10 mouse cellular contexts compared by ENCODE assay signal in the genomic region with DNA sequence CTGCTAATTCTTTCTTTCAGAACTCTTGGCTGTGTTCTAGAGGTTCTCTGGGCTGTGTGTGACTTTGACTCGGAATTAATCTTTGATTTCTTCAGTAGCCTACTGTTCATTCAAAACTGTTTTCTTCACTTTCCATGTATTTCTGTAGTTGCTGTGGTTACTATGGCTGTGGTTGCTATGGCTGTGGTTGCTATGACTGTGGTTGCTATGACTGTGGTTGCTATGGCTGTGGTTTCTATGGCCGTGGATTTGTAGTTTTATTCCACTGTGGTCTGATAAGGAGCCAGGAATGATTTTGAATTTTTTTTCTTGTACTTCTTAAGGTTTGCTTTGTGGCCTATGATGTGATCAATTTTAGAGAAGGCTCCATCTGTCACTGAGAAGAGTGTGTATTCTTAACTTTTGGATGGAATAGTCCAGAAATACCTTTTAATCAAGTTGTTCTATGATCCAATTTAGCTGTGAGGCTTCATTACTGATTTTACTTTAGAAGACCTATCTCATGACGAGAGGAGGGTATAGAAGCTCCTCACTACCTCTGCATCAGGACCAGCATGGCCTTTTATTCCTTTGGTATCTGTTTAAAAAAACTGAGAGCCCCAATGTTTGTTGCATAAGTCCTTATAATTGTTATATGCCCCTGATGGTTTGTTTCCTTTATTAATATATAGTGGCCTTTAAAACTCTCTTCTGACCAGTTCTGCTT. TPM values are rescaled to one million over a fixed set of nuclear protein-coding genes. Genes with fewer than 3 reads are reported as not detected.
DNase-seq lines count a peak whose midpoint lies in the region; ATAC-seq and TF ChIP-seq lines count a peak whose summit lies in the region.
"Had no signal": no experiment of that assay in that cellular context is flagged by ENCODE, and none has a peak within 500 bp of the region (broad histone marks: within the 10 kb centered on the region; RNA-seq: fewer than 3 reads in every experiment).

No protein-coding gene starts in this region.

- H3K27ac ChIP-seq in embryonic facial prominence, embryonic 10.5 days (replicated peaks) = no peak overlapping the region
- peak overlapping the region; percentile 63 for H3K27ac ChIP-seq in hindbrain, embryonic 15.5 days (replicated peaks)
- H3K27ac ChIP-seq in midbrain, embryonic 12.5 days (replicated peaks) = peak overlapping the region; percentile 46; the same call in 1 of the 2 replicates
- no peak overlapping the region for H3K27ac ChIP-seq in intestine, postnatal 0 days (ENCODE audit: low read depth, low read length)
- H3K27ac ChIP-seq: heart, embryonic 15.5 days; liver, embryonic 15.5 days had no signal

- TF ChIP-seq CTCF in intestine, postnatal 0 days (IDR thresholded peaks at IDR 0.05; ENCODE audit: low read depth) = no peak

- no peaks in the 10 kb centered on the region for H3K9me3 ChIP-seq in embryonic facial prominence, embryonic 10.5 days
- no peaks in the 10 kb centered on the region for H3K9me3 ChIP-seq in hindbrain, embryonic 15.5 days
- no peaks in the 10 kb centered on the region for H3K9me3 ChIP-seq in midbrain, embryonic 12.5 days
- H3K9me3 ChIP-seq in intestine, postnatal 0 days (ENCODE audit: control insufficient read depth) = no peaks in the 10 kb centered on the region
- H3K9me3 ChIP-seq: heart, embryonic 15.5 days; liver, embryonic 15.5 days had no signal

- WGBS in embryonic facial prominence, embryonic 10.5 days = 62% methylated on average over 3 of the region's 3 CpGs
- 21% methylated on average over 3 of the region's 3 CpGs for WGBS in hindbrain, embryonic 15.5 days
- 28% methylated on average over 3 of the region's 3 CpGs for WGBS in midbrain, embryonic 12.5 days
- 45% methylated on average over 3 of the region's 3 CpGs for WGBS in intestine, postnatal 0 days

- H3K4me3 ChIP-seq in embryonic facial prominence, embryonic 10.5 days = no peak overlapping the region
- H3K4me3 ChIP-seq in hindbrain, embryonic 15.5 days = no peak overlapping the region
- no peak overlapping the region for H3K4me3 ChIP-seq in midbrain, embryonic 12.5 days
- H3K4me3 ChIP-seq in intestine, postnatal 0 days (ENCODE audit: low read depth, low read length) = no peak overlapping the region
- H3K4me3 ChIP-seq: heart, embryonic 15.5 days; liver, embryonic 15.5 days had no signal

- 0 out of 2 replicates have a peak overlapping the region, but pooled peaks have one; percentile 13 for H3K4me2 ChIP-seq in hindbrain, embryonic 15.5 days
- H3K4me2 ChIP-seq in midbrain, embryonic 12.5 days (replicated peaks) = no peak overlapping the region
- H3K4me2 ChIP-seq in intestine, postnatal 0 days (replicated peaks; ENCODE audit: low read depth) = no peak overlapping the region
- H3K4me2 ChIP-seq: heart, embryonic 15.5 days; liver, embryonic 15.5 days had no signal

- peak; percentile 94 for ATAC-seq in hindbrain, embryonic 15.5 days (ENCODE audit: low FRiP score, low read depth)
- ATAC-seq in midbrain, embryonic 12.5 days (ENCODE audit: low FRiP score, low read depth) = peak; percentile 79
- no peak for ATAC-seq in intestine, postnatal 0 days

- peak; percentile 41 for DNase-seq in CD4-positive helper T cell, adult 2 months (ENCODE audit: low read depth, low spot score)
- DNase-seq in embryonic facial prominence, embryonic 10.5 days (ENCODE audit: low spot score) = peak; percentile 21
- no peak for DNase-seq in urinary bladder, postnatal 25 days (ENCODE audit: low spot score)
- no peak for DNase-seq in yolk sac, embryonic 10.5 days (ENCODE audit: low spot score)
- no peak for DNase-seq in kidney, adult 9 months

- H3K36me3 ChIP-seq in embryonic facial prominence, embryonic 10.5 days (replicated peaks) = no peaks in the 10 kb centered on the region
- no peaks in the 10 kb centered on the region for H3K36me3 ChIP-seq in hindbrain, embryonic 15.5 days
- H3K36me3 ChIP-seq in midbrain, embryonic 12.5 days = no peaks in the 10 kb centered on the region
- no peaks in the 10 kb centered on the region for H3K36me3 ChIP-seq in intestine, postnatal 0 days (ENCODE audit: control insufficient read depth, insufficient read depth)
- H3K36me3 ChIP-seq: heart, embryonic 15.5 days; liver, embryonic 15.5 days had no signal

- H3K27me3 ChIP-seq in embryonic facial prominence, embryonic 10.5 days (replicated peaks; ENCODE audit: low read depth, poor library complexity, severe bottlenecking) = no peaks in the 10 kb centered on the region
- H3K27me3 ChIP-seq in hindbrain, embryonic 15.5 days = no peaks in the 10 kb centered on the region
- no peaks in the 10 kb centered on the region for H3K27me3 ChIP-seq in midbrain, embryonic 12.5 days
- H3K27me3 ChIP-seq in intestine, postnatal 0 days (replicated peaks; ENCODE audit: control insufficient read depth, insufficient read depth, low read length) = no peaks in the 10 kb centered on the region
- H3K27me3 ChIP-seq: heart, embryonic 15.5 days; liver, embryonic 15.5 days had no signal

- no peak overlapping the region for H3K9ac ChIP-seq in hindbrain, embryonic 15.5 days
- no peak overlapping the region for H3K9ac ChIP-seq in midbrain, embryonic 12.5 days (replicated peaks)
- H3K9ac ChIP-seq in intestine, postnatal 0 days (ENCODE audit: low read depth, low read length) = no peak overlapping the region
- H3K9ac ChIP-seq: heart, embryonic 15.5 days; liver, embryonic 15.5 days had no signal

- no peaks in the 10 kb centered on the region for H3K4me1 ChIP-seq in embryonic facial prominence, embryonic 10.5 days
- peaks cover 11% of the 10 kb centered on the region for H3K4me1 ChIP-seq in hindbrain, embryonic 15.5 days (replicated peaks)
- H3K4me1 ChIP-seq in midbrain, embryonic 12.5 days = peaks cover 12% of the 10 kb centered on the region
- no peaks in the 10 kb centered on the region for H3K4me1 ChIP-seq in intestine, postnatal 0 days (replicated peaks; ENCODE audit: control insufficient read depth, insufficient read depth, low read length)
- H3K4me1 ChIP-seq: heart, embryonic 15.5 days; liver, embryonic 15.5 days had no signal

RNA-seq across cellular contexts. Expression of gene Dhrs2, which starts 16.6 kb away (rescaled TPM):
- polyA plus RNA-seq in embryonic facial prominence, embryonic 10.5 days (2016; fragmentation: Nextera tagmentation; extraction: Ambion mirVana) = not detected in 2 replicates
- polyA plus RNA-seq in hindbrain, embryonic 15.5 days (2015; fragmentation: Nextera tagmentation; extraction: Ambion mirVana) = 1.7 and 2.3 TPM in 2 replicates
- 0.23 TPM in 1 of 2 replicates, not detected in the other for polyA plus RNA-seq in midbrain, embryonic 12.5 days (2016; fragmentation: Nextera tagmentation; extraction: Ambion mirVana)
- 0.12 and 0.14 TPM in 2 replicates for polyA plus RNA-seq in intestine, postnatal 0 days (2015; fragmentation: Nextera tagmentation; extraction: Ambion mirVana)
- polyA plus RNA-seq: heart, embryonic 15.5 days; liver, embryonic 15.5 days had no signal

Comparison
In these comparisons a context has a peak if more than half of its experiments do, and no peak if none do; other contexts are left out.
1. DNase-seq: peak in CD4-positive helper T cell, adult 2 months (single experiment) and embryonic facial prominence, embryonic 10.5 days (single experiment); none in urinary bladder, postnatal 25 days (single experiment), yolk sac, embryonic 10.5 days (single experiment) and kidney, adult 9 months (single experiment).
2. H3K27ac ChIP-seq: peak in hindbrain, embryonic 15.5 days (single experiment) and midbrain, embryonic 12.5 days (single experiment); none in embryonic facial prominence, embryonic 10.5 days (single experiment) and intestine, postnatal 0 days (single experiment).